Mouse (Mus musculus) left cerebral cortex, adult 2 months (tissue): ENCODE measurements around the gene Ear14. TPM values are rescaled to one million over a fixed set of nuclear protein-coding genes. Genes with fewer than 3 reads are reported as not detected.
"Not testable (repeated sequence)": the region's sequence is repeated elsewhere in the genome, so short reads cannot be mapped to it uniquely, and the experiment has no call there.

Experiments used
- DNase-seq, 2 experiments: peaks; one replicate each; pipeline ENCODE4 v3.0.0; 2021 to 2022; ENCODE audit warnings: low spot score in 2 of 2, mixed read lengths in 1 of 2; ENCODE audit errors: extremely low spot score in 1 of 2
- H3K27ac ChIP-seq: fragments of 200-600 bp; 2 replicates; pipeline ENCODE4 v1.8.1; 2022
- H3K4me3 ChIP-seq: fragments of 200-600 bp; 2 replicates; pipeline ENCODE4 v1.8.1; 2022
- CTCF ChIP-seq: fragments of 200-600 bp; IDR thresholded peaks from 2 replicates; pipeline ENCODE4 v1.8.1; 2022; ENCODE audit warnings: antibody characterized with exemption, mild to moderate bottlenecking, moderate library complexity
- intact Hi-C: fragments of 180-260 bp; cut with DNase I; formaldehyde crosslinking; loops from one replicate; pipeline ENCODE4 v1.15.1; 2025
- long read RNA-seq, 2 experiments: library from polyadenylated mRNA; stranded (forward); transcript quantifications; one replicate each; pipeline ENCODE4 v2.0.0; 2021; ENCODE audit warnings: borderline mapping rate in 2 of 2
- total RNA-seq, 2 experiments: library from RNA; stranded (reverse); gene quantifications; 2 replicates each; pipeline ENCODE4 v1.2.3; 2021

Gene Ear14
- not detected for total RNA-seq
- long read RNA-seq, experiment 1: 0 reads
- long read RNA-seq, experiment 2: 0 reads

- DNase-seq: no peak
- Histone ChIP-seq H3K27ac (no peak within 1 kb of the TSS), H3K4me3 (no peak within 1 kb of the TSS)
- intact Hi-C loops: no loop called here
- no peak for TF ChIP-seq CTCF
Observed at GRCm38 (mm10) chr14:51203115-51203514, at the start of gene Ear14. Gene Ear14, plus strand, starts transcription at chr14:51203391.

GRCm38 (mm10) chr14:51156056-51156735, 47.0 kb upstream of the Ear14 start:
- Histone ChIP-seq H3K27ac (no peak overlapping the region), H3K4me3 (no peak overlapping the region)
- intact Hi-C loops: no loop called here
- DNase-seq: no peak
- no peak for TF ChIP-seq CTCF

GRCm38 (mm10) chr14:51156736-51157068, 46.5 kb upstream of the Ear14 start:
- Histone ChIP-seq H3K4me3 (no peak overlapping the region), H3K27ac (no peak overlapping the region)
- intact Hi-C loops: no loop called here
- no peak for TF ChIP-seq CTCF
- no peak for DNase-seq

- H3K4me3 ChIP-seq: no peak overlapping the region
- H3K27ac ChIP-seq: no peak overlapping the region
- intact Hi-C loops: no loop called here
- TF ChIP-seq CTCF: no peak
- DNase-seq: no peak
Observed at GRCm38 (mm10) chr14:51157072-51157471, 46.1 kb upstream of the Ear14 start.

- H3K4me3 ChIP-seq, H3K27ac ChIP-seq, DNase-seq, intact Hi-C loops: not testable (repeated sequence)
Observed at GRCm38 (mm10) chr14:51161976-51162375, 41.2 kb upstream of the Ear14 start, which contains the start of gene Rnase2b. Gene Rnase2b, plus strand, starts transcription at chr14:51162260.

GRCm38 (mm10) chr14:51163323-51163722, 39.9 kb upstream of the Ear14 start:
- H3K4me3 ChIP-seq, intact Hi-C loops, H3K27ac ChIP-seq, DNase-seq: not testable (repeated sequence)

GRCm38 (mm10) chr14:51165435-51165834, 37.8 kb upstream of the Ear14 start:
- Histone ChIP-seq H3K27ac (no peak overlapping the region), H3K4me3 (no peak overlapping the region)
- DNase-seq: no peak
- intact Hi-C loops: no loop called here
- TF ChIP-seq CTCF: no peak

GRCm38 (mm10) chr14:51166068-51166467, 37.1 kb upstream of the Ear14 start:
- Histone ChIP-seq H3K27ac (no peak overlapping the region), H3K4me3 (no peak overlapping the region)
- no peak for DNase-seq
- intact Hi-C loops: no loop called here
- no peak for TF ChIP-seq CTCF

- peak in 1 of 2 experiments; percentile 20 for DNase-seq
- intact Hi-C loops: loop anchor here (5.0 kb wide), 1 partner anchor 70 kb away; no protein-coding TSS in a partner anchor
- peak; percentile 61 for TF ChIP-seq CTCF
- not testable (repeated sequence) for H3K27ac ChIP-seq, H3K4me3 ChIP-seq
Observed at GRCm38 (mm10) chr14:51172095-51172865, 30.9 kb upstream of the Ear14 start.

- not testable (repeated sequence) for H3K27ac ChIP-seq, H3K4me3 ChIP-seq, DNase-seq
- intact Hi-C loops: loop anchor here (5.0 kb wide), 1 partner anchor 71 kb away; no protein-coding TSS in a partner anchor
Observed at GRCm38 (mm10) chr14:51172947-51173346, 30.2 kb upstream of the Ear14 start.

- DNase-seq: no peak
Observed at GRCm38 (mm10) chr14:51173843-51174242, 29.3 kb upstream of the Ear14 start.

GRCm38 (mm10) chr14:51181051-51181450, 22.1 kb upstream of the Ear14 start:
- H3K27ac ChIP-seq, H3K4me3 ChIP-seq, intact Hi-C loops, DNase-seq: not testable (repeated sequence)

More at GRCm38 (mm10) chr14:51173843-51174242, 29.3 kb upstream of the Ear14 start:
- Histone ChIP-seq H3K27ac (no peak overlapping the region), H3K4me3 (no peak overlapping the region)
- intact Hi-C loops: loop anchor here (5.0 kb wide), 1 partner anchor 72 kb away; no protein-coding TSS in a partner anchor
- TF ChIP-seq CTCF: no peak
